Mouse (Mus musculus) right cerebral cortex, postnatal 4 days (tissue): ENCODE data around the gene Pgm3.

Source experiments
- DNase-seq: peaks from one replicate; pipeline ENCODE4 v3.0.0-alpha.2; 2022

Gene Pgm3

DNA sequence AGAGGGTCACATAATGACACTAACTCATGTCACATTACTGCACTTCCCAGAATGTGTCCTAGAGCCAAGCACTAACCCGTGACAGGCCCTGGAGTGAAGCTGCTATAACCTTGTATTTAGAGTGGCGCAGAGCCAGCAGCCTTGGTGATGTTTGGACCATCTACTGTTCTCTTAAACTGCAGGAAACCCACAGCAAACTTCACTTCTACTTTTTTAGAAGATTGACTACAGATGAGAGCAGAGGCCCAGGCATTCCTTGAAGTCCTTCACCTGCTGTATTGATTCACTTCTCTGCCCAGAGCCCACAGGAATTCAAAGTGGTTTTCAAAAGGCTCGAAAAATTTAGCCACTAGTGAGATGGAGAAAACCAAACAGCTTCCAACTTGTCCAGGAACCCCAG is 11.1 kb downstream of the Pgm3 start:
- DNase-seq: no peak

DNA sequence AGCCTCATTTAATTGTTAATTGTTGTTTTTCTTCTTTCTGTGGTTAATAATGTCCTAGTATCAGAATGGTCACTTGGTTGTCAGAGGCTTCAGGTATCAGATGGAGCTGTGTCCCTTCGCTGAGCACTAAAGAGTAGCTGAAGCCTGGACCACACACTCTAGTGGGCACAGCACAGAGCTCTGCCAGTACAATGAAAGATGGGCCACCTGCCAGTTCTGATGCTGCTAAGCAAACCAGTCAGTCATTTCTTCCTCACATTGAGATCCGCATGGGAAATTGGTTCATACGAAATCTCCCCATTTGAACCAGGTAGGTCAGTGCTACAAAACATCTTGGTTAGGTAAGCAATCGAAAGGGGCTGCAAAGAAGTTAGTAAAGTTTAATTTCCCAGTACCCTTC is 17.0 kb downstream of the Pgm3 start:
- no peak for DNase-seq

DNA sequence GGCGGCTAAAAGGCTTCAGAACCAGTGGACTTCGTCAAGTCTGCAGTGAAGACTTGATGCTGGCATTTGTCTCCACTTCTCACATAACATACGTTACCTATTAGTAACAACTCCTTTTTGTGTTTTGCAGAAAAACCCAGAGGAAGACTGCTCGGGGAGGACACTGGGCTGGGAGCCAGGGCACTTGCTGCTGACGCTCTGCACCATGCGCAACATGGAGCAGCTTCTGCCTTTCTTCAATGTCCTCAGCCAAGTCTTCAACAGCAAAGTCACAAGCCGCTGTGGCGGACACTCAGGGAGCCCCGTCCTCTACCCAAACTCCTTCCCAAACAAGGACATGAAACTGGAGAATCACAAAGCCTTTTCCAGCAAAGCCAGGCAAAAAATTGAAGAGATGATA is 17.8 kb downstream of the Pgm3 start:
- no peak for DNase-seq

DNA sequence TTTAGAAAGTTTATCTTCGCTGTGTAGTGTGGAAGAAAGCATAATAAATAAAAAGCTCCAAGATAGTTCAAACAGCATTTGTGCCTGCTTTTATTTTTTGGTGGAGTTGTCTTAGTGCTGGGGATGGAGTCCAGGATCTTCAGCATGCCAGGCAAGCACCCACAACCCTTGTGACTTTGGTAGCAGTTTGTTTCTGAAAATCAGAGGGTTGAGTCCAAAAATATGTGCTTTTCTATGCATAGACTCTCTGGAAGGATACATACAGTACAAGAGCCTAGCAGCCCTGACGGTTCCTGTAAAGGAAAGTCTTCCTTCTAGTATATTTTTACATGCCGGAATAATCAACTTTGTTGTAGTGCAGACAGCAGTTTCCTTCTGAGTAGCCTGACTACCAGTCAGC is 20.9 kb downstream of the Pgm3 start:
- no peak for DNase-seq

DNA sequence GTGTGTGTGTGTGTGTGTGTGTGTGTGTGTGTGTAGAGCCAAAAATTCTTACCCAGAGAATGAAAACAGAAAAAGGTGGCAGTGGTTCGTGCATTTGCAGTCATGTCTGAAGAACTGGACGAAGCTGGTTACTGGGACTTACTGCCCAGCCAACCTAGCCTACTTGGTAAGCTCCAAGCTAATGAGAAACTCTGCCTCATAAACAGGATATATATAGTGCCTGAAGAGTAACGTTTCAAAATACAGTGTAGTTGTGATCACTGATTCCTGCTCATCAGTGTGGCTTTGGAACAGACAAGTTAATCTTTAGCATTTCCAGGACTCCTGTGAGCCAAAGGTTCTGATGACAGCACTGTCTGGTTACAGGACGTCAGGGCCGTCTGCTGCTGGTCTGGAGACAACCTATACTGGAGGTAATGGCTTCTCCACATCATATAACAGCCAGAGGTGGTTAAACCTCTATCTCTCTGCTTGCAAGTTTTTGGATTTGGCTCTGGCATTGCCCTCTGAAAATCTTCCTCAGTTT is 21.9 kb downstream of the Pgm3 start:
- no peak for DNase-seq

DNA sequence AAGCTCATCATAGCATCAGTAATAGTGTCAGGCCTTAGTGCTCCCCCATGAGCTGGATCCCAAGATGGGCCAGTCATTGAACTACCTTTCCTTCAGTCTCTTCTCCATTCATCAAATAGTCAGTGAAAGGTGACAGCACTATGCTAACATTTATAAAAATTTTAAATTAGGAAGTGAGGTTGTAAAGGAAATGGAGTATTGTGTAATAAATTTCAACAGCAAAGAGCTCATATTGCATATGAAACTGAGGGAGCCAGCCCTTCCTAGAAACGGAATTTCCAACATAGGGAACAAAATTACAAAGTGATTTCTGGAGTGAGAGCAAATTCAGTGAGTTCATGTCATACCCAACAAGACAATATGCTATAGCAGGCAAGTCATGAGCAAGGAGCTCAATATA is 27.1 kb downstream of the Pgm3 start:
- DNase-seq: no peak

DNA sequence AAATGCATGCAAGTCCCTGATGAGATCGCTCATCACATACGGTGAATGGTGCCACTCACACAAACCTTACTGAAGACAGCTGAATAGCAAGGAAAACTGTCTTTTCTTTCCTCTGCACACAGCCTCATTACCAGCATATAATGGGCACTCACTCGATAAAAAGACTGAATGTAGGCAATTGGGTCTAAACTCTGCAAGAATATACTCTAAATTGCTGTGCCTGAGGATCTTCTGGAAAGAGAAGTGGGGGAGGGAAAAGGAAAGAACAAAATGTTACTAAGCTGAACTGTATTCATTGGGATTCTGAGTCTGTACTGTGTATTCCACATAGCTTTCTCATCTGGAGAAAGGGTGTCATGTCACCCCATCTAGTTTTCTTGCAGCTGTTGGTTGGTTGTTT is 28.2 kb downstream of the Pgm3 start:
- DNase-seq: no peak

DNA sequence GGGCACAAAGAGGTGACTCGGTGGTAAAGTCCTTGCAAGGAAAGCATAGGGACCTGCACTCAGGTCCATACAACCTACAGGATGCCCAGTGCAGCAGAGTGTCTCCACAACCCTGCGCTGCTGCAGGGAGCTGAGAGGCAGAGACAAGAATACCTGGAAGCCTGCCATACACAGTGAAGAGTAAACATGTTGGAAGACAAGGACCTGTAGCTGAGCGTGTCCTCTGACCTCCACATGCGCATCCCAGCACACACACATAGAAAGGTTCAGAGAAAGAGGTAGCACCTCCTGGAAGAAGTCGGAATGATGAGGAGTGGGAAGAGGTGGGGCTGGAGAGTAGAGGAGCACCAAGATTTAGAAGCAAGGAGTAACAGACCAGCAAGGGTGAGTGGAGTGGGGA is 37.6 kb downstream of the Pgm3 start:
- no peak for DNase-seq

DNA sequence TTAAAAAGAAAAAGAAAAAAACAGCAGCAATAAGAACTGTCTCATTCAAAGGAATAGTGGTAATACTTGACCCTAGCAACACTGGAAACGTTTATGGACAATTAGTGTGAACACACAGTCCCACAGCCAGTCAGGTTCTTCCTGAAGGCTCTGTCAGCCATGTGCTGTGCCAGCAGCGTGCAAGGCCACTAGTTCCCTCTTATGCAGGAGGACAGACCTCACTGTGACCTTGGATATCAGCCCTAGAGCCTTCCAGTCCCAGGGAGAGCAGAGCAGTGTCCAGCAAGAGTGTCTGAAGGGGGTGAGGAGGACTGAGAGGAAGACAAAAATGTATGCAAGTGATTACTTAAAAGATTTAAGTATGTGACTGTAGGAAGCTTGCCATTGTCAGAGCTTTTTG is 46.0 kb downstream of the Pgm3 start:
- no peak for DNase-seq

DNA sequence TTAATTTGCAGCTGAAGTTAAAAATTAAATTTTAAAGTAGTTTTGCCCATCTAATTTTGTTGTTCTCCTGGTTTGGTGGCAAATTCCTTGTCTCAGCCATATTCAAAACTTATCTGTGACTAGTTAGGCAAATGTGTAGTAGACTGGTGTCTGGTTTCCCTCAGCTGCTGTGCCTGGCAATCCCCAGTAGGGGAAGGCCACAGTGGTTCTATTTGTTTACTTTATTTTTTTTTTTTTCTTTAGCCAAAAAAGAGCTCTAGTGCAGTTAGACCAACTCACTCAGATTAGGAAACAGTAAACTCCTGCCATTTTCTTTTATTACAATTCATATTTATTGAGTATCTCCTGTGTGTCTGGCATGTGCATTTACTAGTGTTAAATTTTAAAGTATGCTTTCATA is 49.3 kb downstream of the Pgm3 start:
- no peak for DNase-seq

DNA sequence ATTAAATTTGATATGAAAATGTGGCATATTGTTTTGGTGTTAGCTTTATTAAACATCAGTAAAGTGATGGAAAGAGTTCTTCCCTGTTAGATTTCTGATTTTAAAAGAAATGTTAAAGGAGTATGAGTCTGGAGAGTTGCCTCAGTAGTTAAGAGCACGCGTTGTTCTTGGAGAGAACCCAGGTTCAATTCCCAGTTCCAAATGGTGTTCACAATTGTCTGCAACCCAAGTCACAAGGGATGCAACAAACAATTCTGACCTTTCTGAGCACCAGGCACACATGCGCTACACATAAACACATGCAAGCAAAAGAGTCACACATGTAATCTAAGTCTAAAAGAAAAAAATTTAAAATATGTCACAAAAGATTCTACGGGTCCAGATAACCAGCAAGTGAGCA is 56.8 kb downstream of the Pgm3 start:
- no peak for DNase-seq

DNA sequence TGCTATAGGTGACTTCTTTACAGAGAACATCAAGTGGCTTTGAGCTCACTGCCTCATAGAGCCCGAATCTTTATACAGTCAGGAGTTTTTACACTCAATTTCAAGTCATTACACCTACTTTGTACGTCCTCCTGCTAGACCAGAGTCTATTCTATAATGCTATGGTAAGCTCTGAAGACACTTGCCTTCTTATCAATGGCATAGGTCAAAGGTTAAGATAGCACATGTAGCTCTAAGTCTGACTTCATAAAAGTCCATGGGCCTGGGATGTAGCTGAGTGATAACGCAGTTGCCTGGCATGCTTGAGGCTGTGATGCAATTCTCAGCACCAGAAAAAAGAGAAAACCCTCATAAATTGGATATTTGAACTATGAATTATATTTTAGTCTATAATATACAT is 57.3 kb downstream of the Pgm3 start:
- DNase-seq: no peak

DNA sequence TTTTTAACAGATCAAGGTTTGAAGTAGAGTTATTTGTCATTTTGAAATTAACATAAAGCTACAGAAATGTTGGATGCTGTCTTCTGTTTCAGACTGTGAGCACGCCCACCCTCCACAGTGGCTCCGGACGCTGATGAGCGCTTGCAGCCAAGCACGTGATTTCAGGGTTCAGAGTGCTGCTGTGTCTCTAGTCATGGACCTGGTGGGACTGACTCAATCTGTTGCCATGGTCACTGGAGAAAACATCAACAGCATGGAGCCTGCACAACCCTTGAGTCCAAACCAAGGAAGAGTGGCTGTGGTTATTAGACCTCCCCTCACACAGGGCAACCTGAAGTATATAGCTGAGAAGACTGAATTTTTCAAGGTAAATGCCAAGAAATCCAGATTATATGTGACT is 57.9 kb downstream of the Pgm3 start:
- no peak for DNase-seq

DNA sequence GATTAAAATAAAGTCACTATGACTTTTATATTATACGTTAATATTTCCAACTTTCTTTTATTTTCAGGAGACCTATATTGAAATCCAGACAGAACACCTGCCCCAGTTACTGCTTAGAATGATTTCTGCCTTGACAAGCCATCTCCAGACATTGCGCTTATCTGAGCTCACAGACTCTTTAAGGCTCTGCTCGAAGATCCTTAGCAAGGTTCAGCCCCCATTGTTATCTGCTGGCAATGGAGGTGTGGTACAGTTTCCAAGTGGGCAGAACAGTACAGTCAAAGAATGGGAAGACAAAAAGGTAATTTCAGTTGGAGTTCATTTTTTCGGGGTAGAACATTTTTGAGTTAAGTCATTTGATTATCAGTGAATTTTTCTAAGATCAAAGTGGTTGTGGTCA is 64.2 kb downstream of the Pgm3 start:
- no peak for DNase-seq
